Mouse (Mus musculus) T-cell, adult 66 days (primary cell): ENCODE results near the gene Slc3a2. TPM values are rescaled to one million over a fixed set of nuclear protein-coding genes. Genes with fewer than 3 reads are reported as not detected.

Experiments
- total RNA-seq, 2 experiments: library from RNA; stranded (reverse); gene quantifications; 3 replicates in 1 of 2; 4 replicates in 1 of 2; pipeline ENCODE4 v1.2.4; 2023

Slc3a2 gene
- 100 to 1,000 TPM; 186 to 208 TPM for total RNA-seq

DNA sequence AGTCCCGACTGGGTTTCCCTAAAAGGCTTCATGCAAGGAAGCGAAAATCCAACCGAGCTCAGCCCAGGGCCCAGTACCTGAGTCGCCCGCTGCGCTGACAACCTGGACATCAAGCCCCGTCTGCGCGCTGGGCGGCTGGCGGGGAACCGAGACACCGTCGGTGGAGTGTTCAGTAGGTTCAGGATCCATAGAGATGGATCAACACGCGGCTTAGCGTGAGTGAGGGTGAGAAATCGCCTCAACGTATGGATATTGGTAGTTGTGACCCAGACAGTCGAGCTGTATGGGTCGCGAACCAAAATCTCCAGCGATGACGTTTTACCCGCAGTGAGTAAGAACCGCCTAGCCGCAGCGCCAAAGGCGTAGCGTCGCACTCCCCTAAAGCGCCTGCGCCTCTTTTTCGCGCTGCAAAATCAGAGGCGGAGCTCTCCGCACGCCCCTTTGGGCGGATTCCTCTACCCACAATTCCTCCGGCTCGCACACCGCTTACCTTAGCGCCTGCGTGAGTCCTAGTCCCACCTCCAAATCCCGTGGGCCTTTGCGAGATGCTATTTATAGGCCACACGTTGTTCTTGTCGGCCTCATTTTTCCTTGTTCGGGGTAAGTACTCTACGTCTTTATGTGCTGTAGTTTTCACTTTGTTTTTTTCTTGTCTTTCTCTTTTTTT, at the start of gene Slc3a2:
Gene Slc3a2 (minus strand): TSS at position 463 of the 667 bp plus-strand sequence.

GRCm38 (mm10) chr19:8770567-8771270, 47.5 kb upstream of the Slc3a2 start, which contains the start of gene Tmem223:
Gene Tmem223 (plus strand): TSS chr19:8770996.

DNA sequence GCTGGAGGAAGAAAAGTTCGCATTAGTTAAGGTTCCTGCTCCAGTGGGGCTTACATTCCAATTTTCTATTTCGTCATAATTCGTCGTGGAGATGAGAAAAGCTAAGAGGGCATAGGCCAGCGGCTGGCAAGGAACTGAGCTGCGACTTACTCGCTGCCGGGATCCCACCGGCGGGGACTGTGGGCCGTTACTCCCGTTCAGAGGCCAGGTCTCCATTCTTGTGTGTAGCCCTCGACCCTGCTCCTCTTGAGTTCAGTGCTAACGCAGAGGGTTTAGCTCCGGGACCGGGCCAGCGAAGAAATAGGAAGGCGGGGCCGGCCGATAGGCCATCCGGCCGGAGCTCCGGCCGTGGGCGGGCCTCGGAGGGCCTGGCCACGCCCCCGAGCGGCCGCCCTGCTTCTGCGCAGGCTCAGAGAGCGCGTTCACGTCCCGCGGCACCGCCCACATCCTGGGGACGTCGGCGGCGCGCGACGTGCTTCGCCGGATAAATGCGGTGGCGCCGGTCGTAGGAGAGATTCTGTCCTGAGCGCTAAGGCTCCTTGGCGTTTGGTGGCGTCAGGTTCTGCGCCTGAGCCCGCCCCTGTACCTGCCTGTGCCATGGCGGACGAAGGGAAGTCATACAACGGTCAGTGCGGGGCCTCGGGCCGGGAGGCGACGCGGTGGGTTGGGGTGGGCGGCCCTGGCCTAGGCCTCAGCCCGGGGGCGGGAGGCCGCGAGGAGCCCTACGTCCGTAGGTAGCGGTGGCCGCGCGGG, 33.6 kb upstream of the Slc3a2 start, which contains the start of gene Nxf1:
Gene Nxf1 (plus strand): TSS at position 439 of the 753 bp plus-strand sequence.

GRCm38 (mm10) chr19:8741243-8741869, 18.2 kb upstream of the Slc3a2 start, which contains the start of gene Stx5a:
Gene Stx5a (plus strand): TSS chr19:8741413.

GRCm38 (mm10) chr19:8740603-8741002, 17.4 kb upstream of the Slc3a2 start, which contains the start of gene 1700092M07Rik:
Gene 1700092M07Rik (plus strand): TSS chr19:8740718.

GRCm38 (mm10) chr19:8735389-8736159, 12.4 kb upstream of the Slc3a2 start, which contains the start of gene Wdr74:
Gene Wdr74 (plus strand): TSS chr19:8735827.

GRCm38 (mm10) chr19:8663360-8663839, 59.8 kb downstream of the Slc3a2 start, which contains the start of gene Chrm1:
Gene Chrm1 (plus strand): TSS chr19:8663789.

Other genes with a start within 250 kb of the Slc3a2 start
- not detected for gene Slc22a8, start 132.1 kb downstream of the Slc3a2 start, total RNA-seq
- gene Slc22a6, start 105.3 kb downstream of the Slc3a2 start, total RNA-seq = not detected
- not detected for gene Chrm1, start 59.6 kb downstream of the Slc3a2 start, total RNA-seq
- 10 to 100 TPM; 87.5 to 97.1 TPM for gene Wdr74, start 12.5 kb upstream of the Slc3a2 start, total RNA-seq
- 10 to 100 TPM; 11.8 to 13.2 TPM for gene 1700092M07Rik, start 17.3 kb upstream of the Slc3a2 start, total RNA-seq
- gene Stx5a, start 18.0 kb upstream of the Slc3a2 start, total RNA-seq = 100 to 1,000 TPM; 226 to 241 TPM
- 100 to 1,000 TPM; 459 to 471 TPM for gene Nxf1, start 33.7 kb upstream of the Slc3a2 start, total RNA-seq
- gene Tmem223, start 47.6 kb upstream of the Slc3a2 start, total RNA-seq = 10 to 100 TPM; 46.9 to 48.0 TPM
- gene Tmem179b, start 51.1 kb upstream of the Slc3a2 start, total RNA-seq = 10 to 100 TPM; 66.4 to 71.6 TPM
- 10 to 100 TPM; 13.8 to 17.4 TPM for gene Taf6l, start 63.0 kb upstream of the Slc3a2 start, total RNA-seq
- 10 to 100 TPM; 60.3 to 66.7 TPM for gene Polr2g, start 75.2 kb upstream of the Slc3a2 start, total RNA-seq
- 1 to 10 TPM in 1 of 2 experiments, under 1 TPM in 1; 0.99 to 1.1 TPM for gene Zbtb3, start 79.2 kb upstream of the Slc3a2 start, total RNA-seq
- 10 to 100 TPM; 30.4 to 30.6 TPM for gene Ttc9c, start 96.0 kb upstream of the Slc3a2 start, total RNA-seq
- 100 to 1,000 TPM; 105 to 110 TPM for gene Hnrnpul2, start 96.6 kb upstream of the Slc3a2 start, total RNA-seq
- gene AC129217.1, start 106.4 kb upstream of the Slc3a2 start, total RNA-seq = 10 to 100 TPM in 1 of 2 experiments, 1 to 10 TPM in 1; 2.4 to 17.5 TPM
- gene Bscl2, start 114.1 kb upstream of the Slc3a2 start, total RNA-seq = 10 to 100 TPM; 39.2 to 44.0 TPM
- gene Gng3, start 115.8 kb upstream of the Slc3a2 start, total RNA-seq = not detected
- 1 to 10 TPM in 1 of 2 experiments, under 1 TPM in 1; 0.96 to 1.5 TPM for gene Lrrn4cl, start 127.4 kb upstream of the Slc3a2 start, total RNA-seq
- gene Ubxn1, start 148.1 kb upstream of the Slc3a2 start, total RNA-seq = 100 to 1,000 TPM; 115 to 121 TPM
- gene Uqcc3, start 157.6 kb upstream of the Slc3a2 start, total RNA-seq = 10 to 100 TPM; 33.0 to 39.5 TPM
- 10 to 100 TPM; 13.4 to 24.7 TPM for gene Lbhd1, start 160.4 kb upstream of the Slc3a2 start, total RNA-seq
- gene Gm49403, start 160.6 kb upstream of the Slc3a2 start, total RNA-seq = not detected
- gene 1810009A15Rik, start 165.5 kb upstream of the Slc3a2 start, total RNA-seq = 10 to 100 TPM; 20.3 to 25.8 TPM
- 1 to 10 TPM; 1.9 to 4.8 TPM for gene Gm49416, start 165.6 kb upstream of the Slc3a2 start, total RNA-seq
- gene Ints5, start 169.6 kb upstream of the Slc3a2 start, total RNA-seq = 10 to 100 TPM; 23.9 to 26.9 TPM
- gene Ganab, start 174.7 kb upstream of the Slc3a2 start, total RNA-seq = 100 to 1,000 TPM; 161 to 162 TPM
- gene B3gat3, start 197.0 kb upstream of the Slc3a2 start, total RNA-seq = 10 to 100 TPM; 57.0 to 61.4 TPM
- 1 to 10 TPM; 5.8 to 6.1 TPM for gene Rom1, start 206.0 kb upstream of the Slc3a2 start, total RNA-seq
- gene Eml3, start 206.2 kb upstream of the Slc3a2 start, total RNA-seq = 10 to 100 TPM; 91.2 to 97.8 TPM
- 100 to 1,000 TPM; 206 to 212 TPM for gene Mta2, start 218.5 kb upstream of the Slc3a2 start, total RNA-seq
- gene Tut1, start 230.5 kb upstream of the Slc3a2 start, total RNA-seq = 10 to 100 TPM; 31.6 to 34.9 TPM
- 100 to 1,000 TPM; 615 to 678 TPM for gene Eef1g, start 243.7 kb upstream of the Slc3a2 start, total RNA-seq